Mouse (Mus musculus) limb, embryonic 14.5 days (tissue): ENCODE data around the gene Gpat2. TPM values are rescaled to one million over a fixed set of nuclear protein-coding genes. Genes with fewer than 3 reads are reported as not detected.

ENCODE experiments used
- ATAC-seq: fragments of 200-750 bp; cut with Nextera tagmentation; 2 replicates; pipeline ENCODE4 v1.8.0; 2017; ENCODE audit warnings: low read depth, moderate number of reproducible peaks, moderate TSS enrichment; ENCODE audit not compliant: low FRiP score
- DNase-seq: peaks from one replicate; pipeline ENCODE4 v3.0.0-alpha.2; 2015; ENCODE audit warnings: low spot score
- H3K27ac ChIP-seq: fragments of 300-500 bp; sonication (generic); replicated peaks from 2 replicates; pipeline ENCODE4 v1.5.1; 2014; ENCODE audit warnings: low read depth, mild to moderate bottlenecking, low read length, moderate library complexity, mixed read lengths
- H3K27me3 ChIP-seq: fragments of 300-500 bp; sonication (generic); 2 replicates; pipeline ENCODE4 v1.6.1; 2014; ENCODE audit warnings: low read length, mixed read lengths; ENCODE audit not compliant: control insufficient read depth, insufficient read depth
- H3K36me3 ChIP-seq: fragments of 300-500 bp; sonication (generic); 2 replicates; pipeline ENCODE4 v1.6.1; 2014; ENCODE audit warnings: mild to moderate bottlenecking, low read length, moderate library complexity, mixed read lengths; ENCODE audit not compliant: control insufficient read depth, insufficient read depth
- H3K4me1 ChIP-seq: fragments of 300-500 bp; sonication (generic); 2 replicates; pipeline ENCODE4 v1.6.1; 2014; ENCODE audit warnings: antibody characterized with exemption, low read length, mixed read lengths; ENCODE audit not compliant: control insufficient read depth, insufficient read depth
- H3K4me2 ChIP-seq: fragments of 300-500 bp; sonication (generic); replicated peaks from 2 replicates; pipeline ENCODE4 v1.6.1; 2014; ENCODE audit warnings: low read depth, mild to moderate bottlenecking, low read length, moderate library complexity; ENCODE audit not compliant: severe bottlenecking
- H3K4me3 ChIP-seq: fragments of 300-500 bp; sonication (generic); replicated peaks from 2 replicates; pipeline ENCODE4 v1.5.1; 2014; ENCODE audit warnings: low read length
- H3K9ac ChIP-seq: fragments of 300-500 bp; sonication (generic); 2 replicates; pipeline ENCODE4 v1.6.1; 2014; ENCODE audit warnings: mild to moderate bottlenecking, low read depth, low read length, moderate library complexity; ENCODE audit not compliant: severe bottlenecking
- H3K9me3 ChIP-seq: fragments of 300-500 bp; sonication (generic); 2 replicates; pipeline ENCODE4 v1.6.1; 2016; ENCODE audit warnings: low read length; ENCODE audit not compliant: control insufficient read depth
- POLR2A ChIP-seq: fragments of 200-500 bp; IDR thresholded peaks from 2 replicates; pipeline ENCODE4 v1.8.0; 2012; ENCODE audit warnings: inconsistent platforms, mild to moderate bottlenecking, moderate library complexity, borderline replicate concordance; ENCODE audit not compliant: insufficient read depth, insufficient read length; ENCODE audit errors: extremely low read depth
- WGBS: fragments of 180-500 bp; shearing (Covaris S2); extraction: QIAGEN DNeasy Blood & Tissue Kit; methylation state at CpG from one replicate; pipeline ENCODE4 v1.1.7; 2014; 5-methylcytosine and 5-hydroxymethylcytosine counted together
- polyA plus RNA-seq, 2 experiments: library from polyadenylated mRNA; depleted of rRNA in 1 of 2; stranded (reverse) in 1 of 2; unstranded in 1 of 2; fragments of >200 nt; fragmentation: Nextera tagmentation in 1 of 2; extraction: Ambion mirVana in 1 of 2; gene quantifications; 2 replicates each; pipeline versions ENCODE4 v1.2.1 to v1.2.3; 2012 to 2014

Gene Gpat2
- polyA plus RNA-seq, 2 experiments = 0.31 to 0.39 TPM

DNA sequence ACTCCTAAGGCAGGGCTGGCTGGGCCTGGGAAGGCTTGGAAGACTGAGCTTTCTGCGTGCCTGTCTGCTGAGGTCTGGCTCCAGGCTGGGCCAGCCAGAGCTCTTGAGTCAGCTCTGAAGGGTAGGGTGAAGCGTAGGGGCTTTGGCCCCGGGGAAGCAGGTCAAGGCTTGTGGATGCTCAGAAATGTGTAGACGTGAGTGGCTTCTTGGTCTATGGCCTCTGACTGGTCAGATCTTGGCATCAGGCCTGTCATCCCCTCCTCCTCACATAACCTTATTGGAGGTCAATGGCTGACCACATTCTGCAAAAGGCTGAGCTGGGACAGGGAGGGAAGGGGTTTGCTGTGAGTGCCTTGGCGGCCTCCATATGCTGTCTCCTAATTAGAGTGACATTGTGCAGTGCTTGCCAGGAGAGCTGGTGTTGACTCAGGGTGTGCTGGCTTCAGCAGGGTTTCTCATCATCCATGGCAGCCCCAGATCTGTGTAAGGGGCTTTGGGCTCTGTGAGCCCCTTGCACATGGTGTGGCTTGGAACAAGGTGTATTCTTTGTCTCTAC is 30.3 kb upstream of the Gpat2 start:
- no peaks in the 10 kb centered on the region for H3K9me3 ChIP-seq
- no peak overlapping the region for H3K9ac ChIP-seq
- no peak for DNase-seq
- H3K27me3 ChIP-seq = no peaks in the 10 kb centered on the region
- H3K4me2 ChIP-seq = no peak overlapping the region
- TF ChIP-seq POLR2A = no peak
- WGBS = 72% methylated on average over 5 of the region's 5 CpGs
- no peak for ATAC-seq
- no peak overlapping the region for H3K27ac ChIP-seq
- no peaks in the 10 kb centered on the region for H3K4me1 ChIP-seq
- H3K36me3 ChIP-seq = no peaks in the 10 kb centered on the region
- H3K4me3 ChIP-seq = no peak overlapping the region

DNA sequence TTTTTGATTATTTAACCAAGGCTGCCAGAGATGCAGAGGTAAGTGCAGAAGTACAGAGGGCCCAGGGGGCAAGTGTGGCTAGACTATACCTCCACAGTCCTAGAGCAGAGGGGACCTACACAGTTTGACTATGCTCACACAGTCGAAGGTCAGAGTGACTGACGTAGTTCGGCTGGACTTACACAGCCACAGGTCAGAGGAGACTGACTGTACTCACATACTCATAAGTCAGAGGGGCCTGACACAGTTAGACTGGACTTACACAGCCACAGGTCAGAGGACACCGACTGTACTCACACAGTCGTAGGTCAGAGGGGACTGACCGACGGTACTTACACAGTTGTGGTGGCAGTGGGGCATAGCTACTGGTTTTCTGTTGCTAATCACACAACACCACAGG is 26.3 kb upstream of the Gpat2 start:
- no peak for TF ChIP-seq POLR2A
- Histone ChIP-seq H3K4me1 (no peaks in the 10 kb centered on the region), H3K9me3 (no peaks in the 10 kb centered on the region), H3K9ac (no peak overlapping the region), H3K27ac (no peak overlapping the region), H3K27me3 (no peaks in the 10 kb centered on the region), H3K4me3 (no peak overlapping the region), H3K4me2 (no peak overlapping the region), H3K36me3 (no peaks in the 10 kb centered on the region)
- ATAC-seq (no peak), DNase-seq (no peak)
- 92% methylated on average over 7 of the region's 7 CpGs for WGBS

DNA sequence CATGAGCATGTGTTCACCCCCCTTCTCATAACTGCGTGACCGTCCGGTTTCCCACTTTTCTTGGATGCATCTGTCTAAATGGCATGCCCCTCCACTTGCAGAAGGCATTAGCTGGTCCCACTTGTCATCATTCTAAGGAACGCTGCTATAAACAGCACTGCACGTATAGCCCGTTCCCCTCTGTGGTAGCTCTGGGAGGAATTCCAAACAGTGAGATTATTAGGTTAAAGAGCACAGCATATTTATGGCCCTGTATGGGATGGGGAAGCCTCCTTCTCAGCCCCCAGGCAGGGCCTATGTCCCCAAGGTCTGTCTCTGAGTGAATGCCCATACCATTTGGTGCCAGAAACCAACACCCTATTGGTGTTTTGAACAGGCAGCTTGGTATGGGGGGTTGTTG is 13.9 kb upstream of the Gpat2 start:
- no peaks in the 10 kb centered on the region for H3K36me3 ChIP-seq
- no peaks in the 10 kb centered on the region for H3K27me3 ChIP-seq
- no peak for TF ChIP-seq POLR2A
- WGBS = 60% methylated on average over 6 of the region's 6 CpGs
- H3K27ac ChIP-seq = no peak overlapping the region
- no peak overlapping the region for H3K9ac ChIP-seq
- DNase-seq (no peak), ATAC-seq (no peak)
- H3K4me1 ChIP-seq = no peaks in the 10 kb centered on the region
- H3K9me3 ChIP-seq = no peaks in the 10 kb centered on the region
- H3K4me3 ChIP-seq = no peak overlapping the region
- no peak overlapping the region for H3K4me2 ChIP-seq

DNA sequence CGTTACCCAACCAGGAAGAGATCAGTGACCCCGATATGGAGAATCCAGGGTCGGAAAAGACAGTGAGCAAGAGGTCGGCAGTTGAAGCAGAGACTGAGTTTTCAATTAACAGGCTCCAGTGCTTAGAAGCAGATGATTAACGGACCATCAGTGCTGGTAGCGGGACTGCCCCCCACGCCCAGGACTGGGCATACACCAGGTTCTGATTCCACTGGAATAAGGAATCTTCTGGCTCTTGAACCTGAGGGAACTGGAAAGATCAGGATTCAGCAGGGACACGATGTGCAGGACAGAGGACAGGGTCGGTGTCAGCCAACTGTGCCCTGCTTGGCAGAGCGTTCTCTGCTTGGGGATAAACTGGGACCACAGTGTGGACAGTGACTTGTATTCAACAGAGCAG is 9.2 kb upstream of the Gpat2 start:
- no peaks in the 10 kb centered on the region for H3K4me1 ChIP-seq
- no peak overlapping the region for H3K27ac ChIP-seq
- no peaks in the 10 kb centered on the region for H3K27me3 ChIP-seq
- TF ChIP-seq POLR2A = no peak
- no peaks in the 10 kb centered on the region for H3K36me3 ChIP-seq
- no peak overlapping the region for H3K4me3 ChIP-seq
- H3K9ac ChIP-seq = no peak overlapping the region
- ATAC-seq (no peak), DNase-seq (no peak)
- no peaks in the 10 kb centered on the region for H3K9me3 ChIP-seq
- H3K4me2 ChIP-seq = no peak overlapping the region
- WGBS = 68% methylated on average over 10 of the region's 10 CpGs

DNA sequence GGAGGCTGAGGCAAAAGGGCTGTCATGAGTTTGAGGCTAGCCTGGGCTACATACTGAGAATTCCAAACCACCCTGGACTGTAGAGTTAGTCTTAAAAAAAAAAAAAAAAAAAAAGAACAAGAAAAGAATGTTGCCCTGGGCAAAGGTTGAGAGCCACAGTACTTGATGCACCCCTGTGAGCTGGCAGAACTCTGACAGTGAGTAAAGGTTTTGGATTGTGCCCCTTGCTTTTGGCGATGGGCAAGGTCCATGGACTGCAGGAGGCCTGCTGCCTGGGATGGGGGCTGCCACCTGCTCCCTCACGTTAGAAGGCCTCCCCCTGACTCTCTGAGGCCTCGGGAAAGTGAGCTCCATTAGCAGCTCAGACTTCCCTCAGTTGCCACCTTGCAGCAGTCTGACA is 8.3 kb upstream of the Gpat2 start:
- Histone ChIP-seq H3K9me3 (no peaks in the 10 kb centered on the region), H3K9ac (no peak overlapping the region), H3K36me3 (no peaks in the 10 kb centered on the region), H3K4me1 (no peaks in the 10 kb centered on the region), H3K27ac (no peak overlapping the region), H3K27me3 (no peaks in the 10 kb centered on the region), H3K4me2 (no peak overlapping the region), H3K4me3 (no peak overlapping the region)
- 36% methylated on average over 3 of the region's 3 CpGs for whole genome bisulfite sequencing
- DNase-seq (no peak), ATAC-seq (no peak)
- TF ChIP-seq POLR2A = no peak
